Mouse (Mus musculus): ENCODE results near the gene Odam. TPM values are rescaled to one million over a fixed set of nuclear protein-coding genes. Genes with fewer than 3 reads are reported as not detected.

The Odam gene
- polyA plus RNA-seq (2015; fragmentation: Nextera tagmentation; extraction: Ambion mirVana) = 0.13 TPM in 1 of 2 replicates, not detected in the other

GRCm38 (mm10) chr5:87884729-87885128 lies at the start of gene Odam:
Odam (plus strand) TSS chr5:87885029.
- Histone ChIP-seq H3K36me3 (ENCODE audit: insufficient read depth, low read length) (no peaks in the 10 kb centered on the region), H3K9me3 (replicated peaks; ENCODE audit: low read length) (no peaks in the 10 kb centered on the region), H3K27me3 (ENCODE audit: insufficient read depth, low read length) (no peaks in the 10 kb centered on the region), H3K4me2 (ENCODE audit: low read length) (no peak within 1 kb of the TSS), H3K27ac (no peak within 1 kb of the TSS), H3K9ac (ENCODE audit: low read depth, low read length) (no peak within 1 kb of the TSS), H3K4me1 (replicated peaks; ENCODE audit: insufficient read depth, low read length) (no peaks in the 10 kb centered on the region), H3K4me3 (replicated peaks; ENCODE audit: low read depth, low read length) (no peak within 1 kb of the TSS)
- no peak for DNase-seq (ENCODE audit: low spot score)
- WGBS = 89% methylated on average over 1 of the region's 1 CpGs
- no peak for TF ChIP-seq CTCF (IDR thresholded peaks at IDR 0.05; ENCODE audit: low read depth)
- no peak for ATAC-seq (replicated peaks; ENCODE audit: low FRiP score, low read depth)

- DNase-seq (ENCODE audit: low spot score) (no peak), ATAC-seq (replicated peaks; ENCODE audit: low FRiP score, low read depth) (no peak)
- 60% methylated on average over 3 of the region's 3 CpGs for WGBS
- no peaks in the 10 kb centered on the region for H3K4me1 ChIP-seq (replicated peaks; ENCODE audit: insufficient read depth, low read length)
- no peaks in the 10 kb centered on the region for H3K27me3 ChIP-seq (ENCODE audit: insufficient read depth, low read length)
- TF ChIP-seq CTCF (IDR thresholded peaks at IDR 0.05; ENCODE audit: low read depth) = no peak
- no peaks in the 10 kb centered on the region for H3K9me3 ChIP-seq (replicated peaks; ENCODE audit: low read length)
- H3K4me2 ChIP-seq (ENCODE audit: low read length) = no peak overlapping the region
- H3K36me3 ChIP-seq (ENCODE audit: insufficient read depth, low read length) = no peaks in the 10 kb centered on the region
- no peak overlapping the region for H3K27ac ChIP-seq
- no peak overlapping the region for H3K4me3 ChIP-seq (replicated peaks; ENCODE audit: low read depth, low read length)
- no peak overlapping the region for H3K9ac ChIP-seq (ENCODE audit: low read depth, low read length)
Observed at GRCm38 (mm10) chr5:87855136-87855716, 29.6 kb upstream of the Odam start.

- Histone ChIP-seq H3K36me3 (ENCODE audit: insufficient read depth, low read length) (no peaks in the 10 kb centered on the region), H3K4me1 (replicated peaks; ENCODE audit: insufficient read depth, low read length) (no peaks in the 10 kb centered on the region), H3K4me3 (replicated peaks; ENCODE audit: low read depth, low read length) (no peak overlapping the region), H3K27ac (no peak overlapping the region), H3K9me3 (replicated peaks; ENCODE audit: low read length) (no peaks in the 10 kb centered on the region), H3K4me2 (ENCODE audit: low read length) (no peak overlapping the region), H3K27me3 (ENCODE audit: insufficient read depth, low read length) (no peaks in the 10 kb centered on the region), H3K9ac (ENCODE audit: low read depth, low read length) (no peak overlapping the region)
- no peak for TF ChIP-seq CTCF (IDR thresholded peaks at IDR 0.05; ENCODE audit: low read depth)
- WGBS = 62% methylated on average over 2 of the region's 2 CpGs
- ATAC-seq (replicated peaks; ENCODE audit: low FRiP score, low read depth) (no peak), DNase-seq (ENCODE audit: low spot score) (peak; percentile 0)
Observed at GRCm38 (mm10) chr5:87870084-87870483, 14.7 kb upstream of the Odam start.

GRCm38 (mm10) chr5:87871423-87871822 lies 13.4 kb upstream of the Odam start:
- Histone ChIP-seq H3K9me3 (replicated peaks; ENCODE audit: low read length) (no peaks in the 10 kb centered on the region), H3K9ac (ENCODE audit: low read depth, low read length) (no peak overlapping the region), H3K36me3 (ENCODE audit: insufficient read depth, low read length) (no peaks in the 10 kb centered on the region), H3K4me2 (ENCODE audit: low read length) (no peak overlapping the region), H3K27ac (no peak overlapping the region), H3K27me3 (ENCODE audit: insufficient read depth, low read length) (no peaks in the 10 kb centered on the region), H3K4me3 (replicated peaks; ENCODE audit: low read depth, low read length) (no peak overlapping the region), H3K4me1 (replicated peaks; ENCODE audit: insufficient read depth, low read length) (no peaks in the 10 kb centered on the region)
- peak; percentile 57; the same call in 1 of the 2 replicates for TF ChIP-seq CTCF (IDR thresholded peaks at IDR 0.05; ENCODE audit: low read depth)
- DNase-seq (ENCODE audit: low spot score) (peak; percentile 8), ATAC-seq (replicated peaks; ENCODE audit: low FRiP score, low read depth) (no peak)
- 29% methylated on average over 4 of the region's 4 CpGs for WGBS

- Histone ChIP-seq H3K4me3 (replicated peaks; ENCODE audit: low read depth, low read length) (no peak within 1 kb of the TSS), H3K27me3 (ENCODE audit: insufficient read depth, low read length) (no peaks in the 10 kb centered on the region), H3K36me3 (ENCODE audit: insufficient read depth, low read length) (no peaks in the 10 kb centered on the region), H3K4me2 (ENCODE audit: low read length) (no peak within 1 kb of the TSS), H3K9me3 (replicated peaks; ENCODE audit: low read length) (no peaks in the 10 kb centered on the region), H3K9ac (ENCODE audit: low read depth, low read length) (no peak within 1 kb of the TSS), H3K27ac (no peak within 1 kb of the TSS), H3K4me1 (replicated peaks; ENCODE audit: insufficient read depth, low read length) (no peaks in the 10 kb centered on the region)
- TF ChIP-seq CTCF (IDR thresholded peaks at IDR 0.05; ENCODE audit: low read depth) = no peak
- WGBS = 25% methylated on average over 5 of the region's 5 CpGs
- DNase-seq (ENCODE audit: low spot score) (peak; percentile 1), ATAC-seq (replicated peaks; ENCODE audit: low FRiP score, low read depth) (no peak)
Observed at GRCm38 (mm10) chr5:87925372-87925771, 40.5 kb downstream of the Odam start, which contains the start of gene Csn3. Csn3 (plus strand) TSS chr5:87925579.

GRCm38 (mm10) chr5:87931603-87932002 lies 46.8 kb downstream of the Odam start:
- H3K9ac ChIP-seq (ENCODE audit: low read depth, low read length) = no peak overlapping the region

GRCm38 (mm10) chr5:87940752-87941151 lies 55.9 kb downstream of the Odam start:
- 41% methylated on average over 3 of the region's 3 CpGs for WGBS
- no peak overlapping the region for H3K4me3 ChIP-seq (replicated peaks; ENCODE audit: low read depth, low read length)

More at GRCm38 (mm10) chr5:87931603-87932002, 46.8 kb downstream of the Odam start:
- Histone ChIP-seq H3K36me3 (ENCODE audit: insufficient read depth, low read length) (no peaks in the 10 kb centered on the region), H3K4me2 (ENCODE audit: low read length) (no peak overlapping the region), H3K27ac (no peak overlapping the region), H3K4me1 (replicated peaks; ENCODE audit: insufficient read depth, low read length) (no peaks in the 10 kb centered on the region), H3K4me3 (replicated peaks; ENCODE audit: low read depth, low read length) (no peak overlapping the region), H3K27me3 (ENCODE audit: insufficient read depth, low read length) (no peaks in the 10 kb centered on the region), H3K9me3 (replicated peaks; ENCODE audit: low read length) (no peaks in the 10 kb centered on the region)
- ATAC-seq (replicated peaks; ENCODE audit: low FRiP score, low read depth) (no peak), DNase-seq (ENCODE audit: low spot score) (no peak)
- TF ChIP-seq CTCF (IDR thresholded peaks at IDR 0.05; ENCODE audit: low read depth) = no peak
- 50% methylated on average over 1 of the region's 1 CpGs for WGBS

More at GRCm38 (mm10) chr5:87940752-87941151, 55.9 kb downstream of the Odam start:
- peak; percentile 1 for DNase-seq (ENCODE audit: low spot score)
- no peaks in the 10 kb centered on the region for H3K27me3 ChIP-seq (ENCODE audit: insufficient read depth, low read length)
- no peaks in the 10 kb centered on the region for H3K9me3 ChIP-seq (replicated peaks; ENCODE audit: low read length)
- H3K4me2 ChIP-seq (ENCODE audit: low read length) = no peak overlapping the region
- ATAC-seq (replicated peaks; ENCODE audit: low FRiP score, low read depth) = no peak
- H3K27ac ChIP-seq = no peak overlapping the region
- H3K36me3 ChIP-seq (ENCODE audit: insufficient read depth, low read length) = no peaks in the 10 kb centered on the region
- H3K9ac ChIP-seq (ENCODE audit: low read depth, low read length) = no peak overlapping the region
- TF ChIP-seq CTCF (IDR thresholded peaks at IDR 0.05; ENCODE audit: low read depth) = peak; percentile 54
- no peaks in the 10 kb centered on the region for H3K4me1 ChIP-seq (replicated peaks; ENCODE audit: insufficient read depth, low read length)

All from kidney, postnatal 0 days (tissue).